Mouse (Mus musculus): ENCODE measurements at regions not wholly inside any gene's neighbourhood (a gene's known extent, or its start where the extent isn't known, plus 50 kb on each side); places are given as distances from the start of the nearest gene placed in this dataset.

- no peak for DNase-seq
These were observed 88.5 kb downstream of the Irx1 start for GRCm38 (mm10) chr13:71874986-71875385.

GRCm38 (mm10) chr13:71868763-71869162 lies 94.8 kb downstream of the Irx1 start:
- no peak for DNase-seq

- no peak for DNase-seq
These were observed 110.0 kb downstream of the Irx1 start for GRCm38 (mm10) chr13:71853426-71854025.

GRCm38 (mm10) chr13:71804032-71804958 lies 159.2 kb downstream of the Irx1 start:
- no peak for DNase-seq

- peak; percentile 63 for DNase-seq
These were observed 165.2 kb downstream of the Irx1 start for GRCm38 (mm10) chr13:71798288-71798687.

- DNase-seq, result no peak
These were observed 178.8 kb downstream of the Irx1 start for GRCm38 (mm10) chr13:71784740-71785139.

GRCm38 (mm10) chr13:71747003-71747965 lies 216.2 kb downstream of the Irx1 start:
- no peak for DNase-seq

GRCm38 (mm10) chr13:71746534-71746933 lies 217.0 kb downstream of the Irx1 start:
- DNase-seq, result no peak

- no peak for DNase-seq
These were observed 226.6 kb downstream of the Irx1 start for GRCm38 (mm10) chr13:71736821-71737345.

- DNase-seq, result peak; percentile 45
These were observed 229.3 kb downstream of the Irx1 start for GRCm38 (mm10) chr13:71734261-71734660.

- DNase-seq, result no peak
These were observed 230.2 kb downstream of the Irx1 start for GRCm38 (mm10) chr13:71733360-71733759.

- DNase-seq, result no peak
These were observed 230.6 kb downstream of the Irx1 start for GRCm38 (mm10) chr13:71732903-71733302.

- DNase-seq, result no peak
These were observed 273.3 kb downstream of the Irx1 start for GRCm38 (mm10) chr13:71690069-71690817.

- no peak for DNase-seq
These were observed 274.3 kb downstream of the Irx1 start for GRCm38 (mm10) chr13:71689187-71689586.

GRCm38 (mm10) chr13:71676081-71676624 lies 287.4 kb downstream of the Irx1 start:
- no peak for DNase-seq

- no peak for DNase-seq
These were observed 293.4 kb downstream of the Irx1 start for GRCm38 (mm10) chr13:71669956-71670739.

- no peak for DNase-seq
These were observed 295.3 kb downstream of the Irx1 start for GRCm38 (mm10) chr13:71668256-71668655.

GRCm38 (mm10) chr13:71665221-71665916 lies 298.2 kb downstream of the Irx1 start:
- no peak for DNase-seq

- DNase-seq, result no peak
These were observed 305.6 kb downstream of the Irx1 start for GRCm38 (mm10) chr13:71657898-71658297.

- no peak for DNase-seq
These were observed 309.5 kb downstream of the Irx1 start for GRCm38 (mm10) chr13:71653939-71654467.

Measured in kidney, adult 9 months (tissue).